Mouse (Mus musculus): ENCODE results near the gene Me3. TPM values are rescaled to one million over a fixed set of nuclear protein-coding genes. Genes with fewer than 3 reads are reported as not detected.

The Me3 gene
- polyA plus RNA-seq (2014; fragmentation: Illumina TruSeq; extraction: RNeasy Lipid Tissue Mini Kit (QIAGEN cat#74804); ENCODE audit: low read depth, low replicate concordance) = 1.9 TPM

GRCm38 (mm10) chr7:89632342-89633251 lies at the start of gene Me3:
Me3 (plus strand) TSS chr7:89632392.

GRCm38 (mm10) chr7:89903442-89904343 lies 271.5 kb downstream of the Me3 start, which contains the start of gene Ccdc81:
Ccdc81 (minus strand) TSS chr7:89903629.

Other genes with a start within 250 kb of the Me3 start
- 61.1 TPM for gene Tmem135, start 228.2 kb upstream of the Me3 start, polyA plus RNA-seq (2014; fragmentation: Illumina TruSeq; extraction: RNeasy Lipid Tissue Mini Kit (QIAGEN cat#74804); ENCODE audit: low read depth, low replicate concordance)
- gene Fzd4, start 228.0 kb upstream of the Me3 start, polyA plus RNA-seq (2014; fragmentation: Illumina TruSeq; extraction: RNeasy Lipid Tissue Mini Kit (QIAGEN cat#74804); ENCODE audit: low read depth, low replicate concordance) = 17.7 TPM
- gene Prss23, start 105.2 kb upstream of the Me3 start, polyA plus RNA-seq (2014; fragmentation: Illumina TruSeq; extraction: RNeasy Lipid Tissue Mini Kit (QIAGEN cat#74804); ENCODE audit: low read depth, low replicate concordance) = 110 TPM

Data from sigmoid colon, adult 10 weeks (tissue).